Mouse (Mus musculus) ES-E14 (cell line): ENCODE measurements around the gene Cox5b. TPM values are rescaled to one million over a fixed set of nuclear protein-coding genes. Genes with fewer than 3 reads are reported as not detected.
A peak's percentile ranks its signal among the peaks of the same experiment; 100 is the strongest.

Experiments
- DNase-seq: peaks from one replicate; pipeline ENCODE4 v3.0.0-alpha.2; 2013; ENCODE audit warnings: low read depth, low spot score
- H3K27ac ChIP-seq: 2 replicates; pipeline ENCODE4 v1.5.1; 2012; ENCODE audit warnings: low read depth, mild to moderate bottlenecking, low read length, moderate library complexity, mixed read lengths; ENCODE audit not compliant: poor library complexity, insufficient read depth, severe bottlenecking
- H3K36me3 ChIP-seq: 2 replicates; pipeline ENCODE4 v1.6.1; 2012; ENCODE audit warnings: mild to moderate bottlenecking, low read length, moderate library complexity, mixed read lengths; ENCODE audit not compliant: control insufficient read depth, poor library complexity, insufficient read depth, severe bottlenecking
- H3K4me1 ChIP-seq, 2 experiments: fragments of 150-350 bp in 1 of 2; sonication (generic) in 1 of 2; 2 replicates each; pipeline ENCODE4 v1.6.1; 2012; ENCODE audit warnings: low read length in 2 of 2, mild to moderate bottlenecking in 1 of 2, mixed read lengths in 1 of 2; ENCODE audit not compliant: control insufficient read depth in 2 of 2, insufficient read depth in 2 of 2, poor library complexity in 1 of 2
- H3K4me3 ChIP-seq, 2 experiments: fragments of 150-350 bp in 1 of 2; sonication (generic) in 1 of 2; 2 replicates each; pipeline ENCODE4 v1.5.1; 2012; ENCODE audit warnings: low read length in 2 of 2, low read depth in 1 of 2, mild to moderate bottlenecking in 1 of 2, mixed read lengths in 1 of 2; ENCODE audit not compliant: insufficient read depth in 1 of 2, poor library complexity in 1 of 2, severe bottlenecking in 1 of 2
- H3K9ac ChIP-seq: 2 replicates; pipeline ENCODE4 v1.6.1; 2012; ENCODE audit warnings: low read depth, mild to moderate bottlenecking, low read length, mixed read lengths; ENCODE audit not compliant: poor library complexity, insufficient read depth, severe bottlenecking
- H3K9me3 ChIP-seq: fragments of 150-350 bp; sonication (generic); 2 replicates; pipeline ENCODE4 v1.6.1; 2012; ENCODE audit warnings: low read depth, mild to moderate bottlenecking, low read length; ENCODE audit not compliant: control insufficient read depth, insufficient read depth
- CHD2 ChIP-seq: IDR thresholded peaks from 2 replicates; pipeline ENCODE4 v1.6.1; 2014; ENCODE audit warnings: mild to moderate bottlenecking, low read depth, low read length, inconsistent platforms
- HCFC1 ChIP-seq: IDR thresholded peaks from 2 replicates; pipeline ENCODE4 v1.6.1; 2012; ENCODE audit warnings: low read length, inconsistent platforms, borderline replicate concordance; ENCODE audit not compliant: insufficient read depth
- MAFK ChIP-seq: IDR thresholded peaks from 2 replicates; pipeline ENCODE4 v1.6.1; 2014; ENCODE audit warnings: mild to moderate bottlenecking, low read depth, low read length, inconsistent platforms; ENCODE audit not compliant: insufficient read depth
- ZC3H11A ChIP-seq: IDR thresholded peaks from 2 replicates; pipeline ENCODE4 v1.6.1; 2012; ENCODE audit warnings: low read depth, mild to moderate bottlenecking, inconsistent platforms, low read length, borderline replicate concordance
- ZNF384 ChIP-seq: IDR thresholded peaks from 2 replicates; pipeline ENCODE4 v1.6.1; 2012; ENCODE audit warnings: low read depth, low read length, inconsistent platforms
- in situ Hi-C, 2 experiments: fragments of 600-800 bp; cut with MboI; formaldehyde crosslinking; loops; one replicate each; pipeline ENCODE4 v1.15.1; 2025; ENCODE audit warnings: low sequenced_read_pairs in 2 of 2, inconsistent platforms in 1 of 2; ENCODE audit not compliant: unreplicated experiment in 2 of 2
- total RNA-seq: library from RNA; depleted of rRNA; stranded (reverse); fragments of 300-350 nt; gene quantifications from 2 replicates; pipeline ENCODE4 v1.2.3, GENCODE M21; 2012

Cox5b gene
- total RNA-seq, 1 experiment = 598 TPM

GRCm38 (mm10) chr1:36718786-36719185, 27.5 kb downstream of the Cox5b start:
- no peaks in the 10 kb centered on the region for H3K9me3 ChIP-seq
- no peak for TF ChIP-seq MAFK
- no peak for TF ChIP-seq ZNF384
- TF ChIP-seq CHD2 = no peak
- TF ChIP-seq HCFC1 = no peak
- TF ChIP-seq ZC3H11A = no peak
- no peaks in the 10 kb centered on the region for H3K36me3 ChIP-seq
- H3K27ac ChIP-seq = no peak overlapping the region
- H3K4me1 ChIP-seq = no peaks in the 10 kb centered on the region
- no peak overlapping the region for H3K4me3 ChIP-seq
- no peak for DNase-seq
- in situ Hi-C loops = no loop called here
- H3K9ac ChIP-seq = no peak overlapping the region

- in situ Hi-C loops = no loop called here
- H3K4me1 ChIP-seq = no peaks in the 10 kb centered on the region
- H3K9ac ChIP-seq = no peak overlapping the region
- DNase-seq = no peak
- TF ChIP-seq ZNF384 (no peak), MAFK (no peak), ZC3H11A (no peak), CHD2 (no peak), HCFC1 (no peak)
- H3K4me3 ChIP-seq = no peak overlapping the region
- H3K27ac ChIP-seq = no peak overlapping the region
- no peaks in the 10 kb centered on the region for H3K36me3 ChIP-seq
- no peaks in the 10 kb centered on the region for H3K9me3 ChIP-seq
Observed at GRCm38 (mm10) chr1:36723146-36724056, 32.2 kb downstream of the Cox5b start.

GRCm38 (mm10) chr1:36724057-36724431, 32.8 kb downstream of the Cox5b start:
- Histone ChIP-seq H3K27ac (no peak overlapping the region), H3K4me1 (no peaks in the 10 kb centered on the region), H3K9me3 (no peaks in the 10 kb centered on the region), H3K4me3 (no peak overlapping the region), H3K9ac (no peak overlapping the region), H3K36me3 (no peaks in the 10 kb centered on the region)
- no peak for DNase-seq
- in situ Hi-C loops = no loop called here
- TF ChIP-seq CHD2 (no peak), ZNF384 (no peak)

- no peak overlapping the region for H3K27ac ChIP-seq
- H3K36me3 ChIP-seq = no peaks in the 10 kb centered on the region
- DNase-seq = peak; percentile 85
- no peaks in the 10 kb centered on the region for H3K9me3 ChIP-seq
- H3K9ac ChIP-seq = no peak overlapping the region
- no peaks in the 10 kb centered on the region for H3K4me1 ChIP-seq
- TF ChIP-seq ZC3H11A (peak; percentile 66; the same call in 1 of the 2 replicates), HCFC1 (no peak)
- in situ Hi-C loops = no loop called here
- H3K4me3 ChIP-seq = no peak overlapping the region
Observed at GRCm38 (mm10) chr1:36737300-36737699, 46.1 kb downstream of the Cox5b start.

- in situ Hi-C loops = no loop called here
- TF ChIP-seq ZC3H11A (no peak), HCFC1 (no peak)
Observed at GRCm38 (mm10) chr1:36739231-36739630, 48.0 kb downstream of the Cox5b start.

More at GRCm38 (mm10) chr1:36739231-36739630, 48.0 kb downstream of the Cox5b start:
- DNase-seq = no peak
- no peak overlapping the region for H3K9ac ChIP-seq
- H3K36me3 ChIP-seq = no peaks in the 10 kb centered on the region
- no peaks in the 10 kb centered on the region for H3K9me3 ChIP-seq
- H3K27ac ChIP-seq = no peak overlapping the region
- H3K4me1 ChIP-seq = peaks cover 0 to 3% of the 10 kb centered on the region in 2 experiments; a peak in 1 of 4 replicates
- H3K4me3 ChIP-seq = no peak overlapping the region
